Mouse (Mus musculus) thymus, adult 18-20 months (tissue): ENCODE results near the gene Muc1.
A peak's percentile ranks its signal among the peaks of the same experiment; 100 is the strongest.

Experiments
- DNase-seq, 2 experiments: peaks; one replicate each; pipeline ENCODE4 v3.0.0; 2022; ENCODE audit warnings: mixed read lengths in 2 of 2

The Muc1 gene

GRCm38 (mm10) chr3:89276061-89276460 lies 47.2 kb downstream of the Muc1 start:
- no peak for DNase-seq

- DNase-seq = no peak
Measured at GRCm38 (mm10) chr3:89277281-89278021, 48.6 kb downstream of the Muc1 start.

- DNase-seq = no peak
Measured at GRCm38 (mm10) chr3:89278107-89278506, 49.2 kb downstream of the Muc1 start.

GRCm38 (mm10) chr3:89278643-89279042 lies 49.8 kb downstream of the Muc1 start:
- no peak for DNase-seq

GRCm38 (mm10) chr3:89279153-89279890 lies 50.5 kb downstream of the Muc1 start:
- no peak for DNase-seq

GRCm38 (mm10) chr3:89280050-89280605 lies 51.3 kb downstream of the Muc1 start:
- DNase-seq = no peak

- no peak for DNase-seq
Measured at GRCm38 (mm10) chr3:89280606-89281511, 52.0 kb downstream of the Muc1 start, which contains the start of gene Efna1. TSS of gene Efna1 (minus strand) at chr3:89281142.

GRCm38 (mm10) chr3:89281579-89282290 lies 52.9 kb downstream of the Muc1 start:
- DNase-seq = peak; percentile 56 to 60

- no peak for DNase-seq
Measured at GRCm38 (mm10) chr3:89282291-89282643, 53.4 kb downstream of the Muc1 start.
